Mouse (Mus musculus) liver, embryonic 16.5 days (tissue): ENCODE data around the gene Rbl1. TPM values are rescaled to one million over a fixed set of nuclear protein-coding genes. Genes with fewer than 3 reads are reported as not detected.
"Not testable (repeated sequence)": the region's sequence is repeated elsewhere in the genome, so short reads cannot be mapped to it uniquely, and the experiment has no call there.

Experiments used
- ATAC-seq: fragments of 200-750 bp; cut with Nextera tagmentation; 2 replicates; pipeline ENCODE4 v1.8.0; 2017; ENCODE audit warnings: low read depth, mild to moderate bottlenecking, moderate number of reproducible peaks, moderate library complexity
- H3K27ac ChIP-seq: fragments of 300-500 bp; sonication (generic); 2 replicates; pipeline ENCODE4 v1.5.1; 2014; ENCODE audit warnings: mild to moderate bottlenecking, low read length
- H3K27me3 ChIP-seq: fragments of 300-500 bp; sonication (generic); 2 replicates; pipeline ENCODE4 v1.6.1; 2014; ENCODE audit warnings: low read depth, low read length, mixed read lengths; ENCODE audit not compliant: control insufficient read depth, insufficient read depth
- H3K36me3 ChIP-seq: fragments of 300-500 bp; sonication (generic); 2 replicates; pipeline ENCODE4 v1.6.1; 2014; ENCODE audit warnings: mild to moderate bottlenecking; ENCODE audit not compliant: control insufficient read depth, insufficient read depth
- H3K4me1 ChIP-seq: fragments of 300-500 bp; sonication (generic); 2 replicates; pipeline ENCODE4 v1.6.1; 2014; ENCODE audit warnings: low read depth, low read length, mixed read lengths; ENCODE audit not compliant: control insufficient read depth
- H3K4me2 ChIP-seq: fragments of 300-500 bp; sonication (generic); 2 replicates; pipeline ENCODE4 v1.6.1; 2014; ENCODE audit warnings: low read depth, low read length, mixed read lengths
- H3K4me3 ChIP-seq: fragments of 300-500 bp; sonication (generic); 2 replicates; pipeline ENCODE4 v1.5.1; 2014; ENCODE audit warnings: low read depth, mild to moderate bottlenecking, low read length
- H3K9ac ChIP-seq: fragments of 300-500 bp; sonication (generic); 2 replicates; pipeline ENCODE4 v1.6.1; 2014; ENCODE audit warnings: low read depth, low read length
- H3K9me3 ChIP-seq: fragments of 300-500 bp; sonication (generic); replicated peaks from 2 replicates; pipeline ENCODE4 v1.6.1; 2016; ENCODE audit warnings: low read length; ENCODE audit not compliant: control insufficient read depth
- WGBS: fragments of 180-500 bp; shearing (Covaris S2); extraction: QIAGEN DNeasy Blood & Tissue Kit; methylation state at CpG from one replicate; pipeline ENCODE4 v1.1.7; 2014; ENCODE audit not compliant: insufficient replicate concordance; 5-methylcytosine and 5-hydroxymethylcytosine counted together
- polyA plus RNA-seq: library from polyadenylated mRNA; unstranded; fragments of >200 nt; fragmentation: Nextera tagmentation; extraction: Ambion mirVana; gene quantifications from 2 replicates; pipeline ENCODE4 v1.2.1, GENCODE M21; 2015

Gene Rbl1
- 17.0 and 18.2 TPM in 2 replicates for polyA plus RNA-seq

- H3K36me3 ChIP-seq: peaks cover 12% of the 10 kb centered on the region
- H3K4me3 ChIP-seq: peak within 1 kb of the TSS; percentile 98
- H3K27me3 ChIP-seq: no peaks in the 10 kb centered on the region
- H3K4me1 ChIP-seq: peaks cover 16% of the 10 kb centered on the region
- peak within 1 kb of the TSS; percentile 94 for H3K27ac ChIP-seq
- under 1% methylated on average over 68 of the region's 73 CpGs for WGBS
- no peaks in the 10 kb centered on the region for H3K9me3 ChIP-seq
- H3K9ac ChIP-seq: peak within 1 kb of the TSS; percentile 97
- peak; percentile 85 for ATAC-seq
- H3K4me2 ChIP-seq: peak within 1 kb of the TSS; percentile 74
These were observed at the start of gene Rbl1 for GRCm38 (mm10) chr2:157204366-157205218. Gene Rbl1, minus strand, starts transcription at chr2:157204534.

- Histone ChIP-seq H3K36me3 (no peaks in the 10 kb centered on the region), H3K4me3 (no peak overlapping the region), H3K27me3 (no peaks in the 10 kb centered on the region), H3K4me2 (no peak overlapping the region), H3K27ac (no peak overlapping the region), H3K4me1 (no peaks in the 10 kb centered on the region), H3K9ac (no peak overlapping the region), H3K9me3 (no peaks in the 10 kb centered on the region)
- no peak for ATAC-seq
These were observed 43.8 kb upstream of the Rbl1 start for GRCm38 (mm10) chr2:157248111-157248510.

GRCm38 (mm10) chr2:157245603-157246002, 41.3 kb upstream of the Rbl1 start:
- no peaks in the 10 kb centered on the region for H3K4me1 ChIP-seq
- H3K27me3 ChIP-seq: no peaks in the 10 kb centered on the region
- 48% methylated on average over 2 of the region's 2 CpGs for WGBS
- no peak for ATAC-seq
- H3K9me3 ChIP-seq: no peaks in the 10 kb centered on the region
- no peak overlapping the region for H3K4me3 ChIP-seq
- no peak overlapping the region for H3K4me2 ChIP-seq
- H3K36me3 ChIP-seq: no peaks in the 10 kb centered on the region
- no peak overlapping the region for H3K27ac ChIP-seq
- H3K9ac ChIP-seq: no peak overlapping the region

GRCm38 (mm10) chr2:157245001-157245400, 40.7 kb upstream of the Rbl1 start:
- H3K27me3 ChIP-seq: no peaks in the 10 kb centered on the region
- no peak overlapping the region for H3K4me2 ChIP-seq
- H3K4me1 ChIP-seq: no peaks in the 10 kb centered on the region
- no peak overlapping the region for H3K4me3 ChIP-seq
- no peaks in the 10 kb centered on the region for H3K36me3 ChIP-seq
- no peak for ATAC-seq
- 23% methylated on average over 5 of the region's 5 CpGs for WGBS
- H3K9ac ChIP-seq: no peak overlapping the region
- H3K9me3 ChIP-seq: no peaks in the 10 kb centered on the region
- no peak overlapping the region for H3K27ac ChIP-seq

- no peak for ATAC-seq
- H3K9me3 ChIP-seq: no peaks in the 10 kb centered on the region
- H3K9ac ChIP-seq: no peak overlapping the region
- H3K27me3 ChIP-seq: no peaks in the 10 kb centered on the region
- no peak overlapping the region for H3K27ac ChIP-seq
- H3K36me3 ChIP-seq: no peaks in the 10 kb centered on the region
- WGBS: 77% methylated on average over 8 of the region's 8 CpGs
- no peak overlapping the region for H3K4me3 ChIP-seq
- no peak overlapping the region for H3K4me2 ChIP-seq
- H3K4me1 ChIP-seq: no peaks in the 10 kb centered on the region
These were observed 31.6 kb upstream of the Rbl1 start for GRCm38 (mm10) chr2:157235946-157236345.

- WGBS: 61% methylated on average over 3 of the region's 3 CpGs
- H3K27me3 ChIP-seq, H3K4me3 ChIP-seq, H3K9ac ChIP-seq, H3K4me2 ChIP-seq, H3K36me3 ChIP-seq, H3K4me1 ChIP-seq, H3K27ac ChIP-seq, ATAC-seq, H3K9me3 ChIP-seq: not testable (repeated sequence)
These were observed 17.6 kb upstream of the Rbl1 start for GRCm38 (mm10) chr2:157221916-157222315.

GRCm38 (mm10) chr2:157220108-157220507, 15.8 kb upstream of the Rbl1 start:
- Histone ChIP-seq H3K27ac (no peak overlapping the region), H3K4me2 (no peak overlapping the region), H3K4me1 (no peaks in the 10 kb centered on the region), H3K4me3 (no peak overlapping the region), H3K9ac (no peak overlapping the region), H3K36me3 (no peaks in the 10 kb centered on the region), H3K9me3 (no peaks in the 10 kb centered on the region), H3K27me3 (no peaks in the 10 kb centered on the region)
- ATAC-seq: no peak
- 62% methylated on average over 6 of the region's 6 CpGs for WGBS

- Histone ChIP-seq H3K27ac (no peak overlapping the region), H3K4me2 (no peak overlapping the region), H3K9me3 (no peaks in the 10 kb centered on the region), H3K9ac (no peak overlapping the region), H3K36me3 (0 out of 2 replicates have a peak, but pooled peaks cover 2% of the 10 kb centered on the region), H3K4me1 (no peaks in the 10 kb centered on the region), H3K4me3 (no peak overlapping the region), H3K27me3 (no peaks in the 10 kb centered on the region)
- 80% methylated on average over 7 of the region's 7 CpGs for WGBS
- ATAC-seq: no peak
These were observed 7.4 kb upstream of the Rbl1 start for GRCm38 (mm10) chr2:157211731-157212130.
